Mouse (Mus musculus): ENCODE data around the gene Gkn1. TPM values are rescaled to one million over a fixed set of nuclear protein-coding genes. Genes with fewer than 3 reads are reported as not detected.

Gene Gkn1
- polyA plus RNA-seq (2011; ENCODE audit: insufficient read length, low read depth, missing spikeins) = not detected in 2 replicates

GRCm38 (mm10) chr6:87350829-87351228, at the start of gene Gkn1:
Gene Gkn1, minus strand, starts transcription at chr6:87350942.
- H3K4me3 ChIP-seq (ENCODE audit: insufficient read depth, low read length) = no peak within 1 kb of the TSS
- H3K4me1 ChIP-seq (ENCODE audit: control insufficient read depth, insufficient read depth, low read length) = no peaks in the 10 kb centered on the region
- no peak for TF ChIP-seq POLR2A (IDR thresholded peaks at IDR 0.05; ENCODE audit: low read depth, low read length)
- no peak for TF ChIP-seq CTCF (IDR thresholded peaks at IDR 0.05; ENCODE audit: borderline replicate concordance, insufficient read depth, low read length)
- no peak within 1 kb of the TSS for H3K27ac ChIP-seq (ENCODE audit: insufficient read depth, low read length)

- TF ChIP-seq CTCF (IDR thresholded peaks at IDR 0.05; ENCODE audit: borderline replicate concordance, insufficient read depth, low read length) (no peak), POLR2A (IDR thresholded peaks at IDR 0.05; ENCODE audit: low read depth, low read length) (no peak)
- no peak overlapping the region for H3K27ac ChIP-seq (ENCODE audit: insufficient read depth, low read length)
- H3K4me3 ChIP-seq (ENCODE audit: insufficient read depth, low read length) = no peak overlapping the region
- no peaks in the 10 kb centered on the region for H3K4me1 ChIP-seq (ENCODE audit: control insufficient read depth, insufficient read depth, low read length)
Observed at GRCm38 (mm10) chr6:87399886-87400566, 49.3 kb upstream of the Gkn1 start.

- no peaks in the 10 kb centered on the region for H3K4me1 ChIP-seq (ENCODE audit: control insufficient read depth, insufficient read depth, low read length)
Observed at GRCm38 (mm10) chr6:87399137-87399536, 48.4 kb upstream of the Gkn1 start.

GRCm38 (mm10) chr6:87394783-87395182, 44.0 kb upstream of the Gkn1 start:
- TF ChIP-seq CTCF (IDR thresholded peaks at IDR 0.05; ENCODE audit: borderline replicate concordance, insufficient read depth, low read length) (no peak), POLR2A (IDR thresholded peaks at IDR 0.05; ENCODE audit: low read depth, low read length) (no peak)
- no peak overlapping the region for H3K27ac ChIP-seq (ENCODE audit: insufficient read depth, low read length)
- H3K4me1 ChIP-seq (ENCODE audit: control insufficient read depth, insufficient read depth, low read length) = peaks cover 3% of the 10 kb centered on the region; the same call in 1 of the 2 replicates
- H3K4me3 ChIP-seq (ENCODE audit: insufficient read depth, low read length) = no peak overlapping the region

More at GRCm38 (mm10) chr6:87399137-87399536, 48.4 kb upstream of the Gkn1 start:
- Histone ChIP-seq H3K4me3 (ENCODE audit: insufficient read depth, low read length) (no peak overlapping the region), H3K27ac (ENCODE audit: insufficient read depth, low read length) (no peak overlapping the region)
- TF ChIP-seq POLR2A (IDR thresholded peaks at IDR 0.05; ENCODE audit: low read depth, low read length) (no peak), CTCF (IDR thresholded peaks at IDR 0.05; ENCODE audit: borderline replicate concordance, insufficient read depth, low read length) (peak; percentile 96)

- TF ChIP-seq CTCF (IDR thresholded peaks at IDR 0.05; ENCODE audit: borderline replicate concordance, insufficient read depth, low read length) = no peak
- no peak for TF ChIP-seq POLR2A (IDR thresholded peaks at IDR 0.05; ENCODE audit: low read depth, low read length)
- H3K4me3 ChIP-seq (ENCODE audit: insufficient read depth, low read length) = no peak overlapping the region
- H3K27ac ChIP-seq (ENCODE audit: insufficient read depth, low read length) = no peak overlapping the region
Observed at GRCm38 (mm10) chr6:87393466-87394205, 42.9 kb upstream of the Gkn1 start.

GRCm38 (mm10) chr6:87389455-87389989, 38.8 kb upstream of the Gkn1 start:
- no peak overlapping the region for H3K27ac ChIP-seq (ENCODE audit: insufficient read depth, low read length)
- TF ChIP-seq POLR2A (IDR thresholded peaks at IDR 0.05; ENCODE audit: low read depth, low read length) (no peak), CTCF (IDR thresholded peaks at IDR 0.05; ENCODE audit: borderline replicate concordance, insufficient read depth, low read length) (no peak)
- H3K4me1 ChIP-seq (ENCODE audit: control insufficient read depth, insufficient read depth, low read length) = peaks cover 10% of the 10 kb centered on the region
- no peak overlapping the region for H3K4me3 ChIP-seq (ENCODE audit: insufficient read depth, low read length)

More at GRCm38 (mm10) chr6:87393466-87394205, 42.9 kb upstream of the Gkn1 start:
- peaks cover 3% of the 10 kb centered on the region; the same call in 1 of the 2 replicates for H3K4me1 ChIP-seq (ENCODE audit: control insufficient read depth, insufficient read depth, low read length)

- TF ChIP-seq CTCF (IDR thresholded peaks at IDR 0.05; ENCODE audit: borderline replicate concordance, insufficient read depth, low read length) (no peak), POLR2A (IDR thresholded peaks at IDR 0.05; ENCODE audit: low read depth, low read length) (no peak)
- Histone ChIP-seq H3K27ac (ENCODE audit: insufficient read depth, low read length) (no peak within 1 kb of the TSS), H3K4me3 (ENCODE audit: insufficient read depth, low read length) (no peak within 1 kb of the TSS), H3K4me1 (ENCODE audit: control insufficient read depth, insufficient read depth, low read length) (peaks cover 9% of the 10 kb centered on the region)
Observed at GRCm38 (mm10) chr6:87388877-87389276, 38.1 kb upstream of the Gkn1 start, which contains the start of gene Gkn3. Gene Gkn3, minus strand, starts transcription at chr6:87388935.

GRCm38 (mm10) chr6:87386681-87387080, 35.9 kb upstream of the Gkn1 start:
- H3K4me3 ChIP-seq (ENCODE audit: insufficient read depth, low read length) = no peak overlapping the region
- no peak for TF ChIP-seq POLR2A (IDR thresholded peaks at IDR 0.05; ENCODE audit: low read depth, low read length)
- TF ChIP-seq CTCF (IDR thresholded peaks at IDR 0.05; ENCODE audit: borderline replicate concordance, insufficient read depth, low read length) = no peak
- H3K27ac ChIP-seq (ENCODE audit: insufficient read depth, low read length) = peak overlapping the region; percentile 74
- peaks cover 7% of the 10 kb centered on the region for H3K4me1 ChIP-seq (ENCODE audit: control insufficient read depth, insufficient read depth, low read length)

- H3K4me3 ChIP-seq (ENCODE audit: insufficient read depth, low read length) = no peak overlapping the region
- TF ChIP-seq CTCF (IDR thresholded peaks at IDR 0.05; ENCODE audit: borderline replicate concordance, insufficient read depth, low read length) (peak; percentile 17; the same call in 1 of the 2 replicates), POLR2A (IDR thresholded peaks at IDR 0.05; ENCODE audit: low read depth, low read length) (no peak)
Observed at GRCm38 (mm10) chr6:87386203-87386602, 35.5 kb upstream of the Gkn1 start.

More at GRCm38 (mm10) chr6:87386203-87386602, 35.5 kb upstream of the Gkn1 start:
- H3K27ac ChIP-seq (ENCODE audit: insufficient read depth, low read length) = peak overlapping the region; percentile 74
- peaks cover 7% of the 10 kb centered on the region for H3K4me1 ChIP-seq (ENCODE audit: control insufficient read depth, insufficient read depth, low read length)
